Mouse (Mus musculus): ENCODE measurements around the gene St5. TPM values are rescaled to one million over a fixed set of nuclear protein-coding genes. Genes with fewer than 3 reads are reported as not detected.

St5 gene
- total and polyA plus RNA-seq, 3 experiments, result 2.6 to 3.4 TPM; not detected in 1

DNA sequence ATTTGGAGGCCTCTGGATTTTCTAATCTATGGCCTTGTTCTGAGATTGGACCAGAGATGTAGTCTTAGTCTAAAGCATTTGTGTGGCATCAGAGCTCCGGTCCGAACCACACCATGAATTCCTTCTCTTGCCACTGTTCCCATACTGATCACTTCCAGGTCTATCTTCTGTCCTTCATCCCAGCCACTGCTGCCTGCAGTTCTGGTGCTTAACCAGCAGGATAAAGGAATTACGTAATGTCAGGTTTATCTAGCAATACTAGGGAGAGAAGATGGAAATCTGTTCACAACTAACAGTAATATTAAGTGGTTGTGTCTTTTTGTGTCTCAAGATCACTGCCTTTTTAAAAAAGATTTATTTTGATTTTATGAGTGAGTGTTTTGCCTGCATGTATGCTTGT, 13.3 kb downstream of the St5 start:
- Histone ChIP-seq H3K36me3 (ENCODE audit: control insufficient read depth in 1 of 2, insufficient read depth in 2 of 2, low read length in 2 of 2) (no peaks in the 10 kb centered on the region; a peak in 1 of 4 replicates), H3K27ac (ENCODE audit: control insufficient read depth, low read depth, low read length) (no peak overlapping the region), H3K4me3 (ENCODE audit: control insufficient read depth in 1 of 2, insufficient read depth in 1 of 2, low read depth in 2 of 2, low read length in 2 of 2) (no peak overlapping the region), H3K79me2 (ENCODE audit: control insufficient read depth, insufficient read depth, low read length, poor library complexity) (no peaks in the 10 kb centered on the region), H3K9ac (ENCODE audit: control insufficient read depth, low read depth, low read length, poor library complexity, severe bottlenecking) (no peak overlapping the region), H3K27me3 (ENCODE audit: control insufficient read depth in 1 of 2, insufficient read depth in 2 of 2, low read length in 2 of 2) (no peaks in the 10 kb centered on the region), H3K4me1 (ENCODE audit: control insufficient read depth in 1 of 2, insufficient read depth in 2 of 2, low read length in 2 of 2) (peaks cover 0 to 7% of the 10 kb centered on the region in 2 experiments; a peak in 2 of 4 replicates), H3K9me3 (replicated peaks; ENCODE audit: insufficient read depth, low read length) (no peaks in the 10 kb centered on the region)
- no peak for DNase-seq (ENCODE audit: low read depth, low spot score)
- TF ChIP-seq EP300 (IDR thresholded peaks at IDR 0.05; ENCODE audit: low read depth in 1 of 2, low read length in 2 of 2) (no peak), UBTF (IDR thresholded peaks at IDR 0.05; ENCODE audit: borderline replicate concordance, insufficient read depth, low read depth, low read length) (no peak), E2F4 (IDR thresholded peaks at IDR 0.05; ENCODE audit: borderline replicate concordance, low read depth, low read length) (no peak), GABPA (IDR thresholded peaks at IDR 0.05; ENCODE audit: low read depth, low read length) (no peak), MYB (IDR thresholded peaks at IDR 0.05; ENCODE audit: low read depth, low read length) (no peak), RAD21 (IDR thresholded peaks at IDR 0.05; ENCODE audit: low read depth, low read length) (no peak), MEF2A (IDR thresholded peaks at IDR 0.05; ENCODE audit: extremely low read depth, insufficient replicate concordance, low read depth, low read length, poor library complexity, severe bottlenecking) (no peak), MAFK (IDR thresholded peaks at IDR 0.05; ENCODE audit: borderline replicate concordance, low read depth, low read length) (no peak), ZKSCAN1 (IDR thresholded peaks at IDR 0.05; ENCODE audit: low read depth, low read length) (no peak), HCFC1 (IDR thresholded peaks at IDR 0.05; ENCODE audit: low read depth, low read length) (no peak), SIN3A (IDR thresholded peaks at IDR 0.05; ENCODE audit: low read length) (no peak), JUND (IDR thresholded peaks at IDR 0.05; ENCODE audit: low read depth, low read length) (no peak), MAX (IDR thresholded peaks at IDR 0.05; ENCODE audit: low read length) (no peak)

DNA sequence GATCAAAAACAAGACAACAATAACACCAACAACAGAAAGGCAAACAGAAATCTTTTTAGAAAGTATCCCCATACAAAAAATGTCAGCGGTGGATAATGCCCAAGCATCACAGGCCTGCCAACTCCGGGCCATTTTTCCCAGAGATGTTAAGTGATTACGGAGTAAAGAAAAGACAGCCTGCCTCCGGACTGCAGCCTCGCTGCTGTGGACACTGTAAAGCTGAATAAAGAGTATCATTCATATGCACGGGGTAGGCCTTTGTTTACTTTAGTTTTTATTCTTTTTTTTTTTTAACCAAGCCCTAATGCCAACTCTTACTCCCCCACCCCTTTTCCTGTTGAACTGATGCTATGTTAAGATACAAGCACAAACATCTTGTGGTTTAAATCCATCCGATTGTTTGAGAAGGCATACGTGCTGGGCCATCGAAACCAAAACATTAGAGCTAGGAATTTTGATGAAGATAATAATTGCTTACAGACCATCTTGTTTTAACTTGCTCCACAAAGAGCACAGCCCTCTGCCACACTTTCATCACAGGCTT, 16.7 kb downstream of the St5 start:
- Histone ChIP-seq H3K36me3 (ENCODE audit: control insufficient read depth in 1 of 2, insufficient read depth in 2 of 2, low read length in 2 of 2) (no peaks in the 10 kb centered on the region; a peak in 1 of 4 replicates), H3K9me3 (replicated peaks; ENCODE audit: insufficient read depth, low read length) (no peaks in the 10 kb centered on the region), H3K4me1 (ENCODE audit: control insufficient read depth in 1 of 2, insufficient read depth in 2 of 2, low read length in 2 of 2) (peaks cover 0 to 7% of the 10 kb centered on the region in 2 experiments; a peak in 2 of 4 replicates), H3K27ac (ENCODE audit: control insufficient read depth, low read depth, low read length) (no peak overlapping the region), H3K4me3 (ENCODE audit: control insufficient read depth in 1 of 2, insufficient read depth in 1 of 2, low read depth in 2 of 2, low read length in 2 of 2) (no peak overlapping the region), H3K9ac (ENCODE audit: control insufficient read depth, low read depth, low read length, poor library complexity, severe bottlenecking) (no peak overlapping the region), H3K79me2 (ENCODE audit: control insufficient read depth, insufficient read depth, low read length, poor library complexity) (no peaks in the 10 kb centered on the region), H3K27me3 (ENCODE audit: control insufficient read depth in 1 of 2, insufficient read depth in 2 of 2, low read length in 2 of 2) (no peaks in the 10 kb centered on the region)
- no peak for DNase-seq (ENCODE audit: low read depth, low spot score)
- TF ChIP-seq EP300 (IDR thresholded peaks at IDR 0.05; ENCODE audit: low read depth in 1 of 2, low read length in 2 of 2) (no peak), TBP (IDR thresholded peaks at IDR 0.05; ENCODE audit: low read depth, low read length) (no peak), MAFK (IDR thresholded peaks at IDR 0.05; ENCODE audit: borderline replicate concordance, low read depth, low read length) (no peak), CHD1 (IDR thresholded peaks at IDR 0.05; ENCODE audit: low read depth, low read length) (no peak), ELF1 (IDR thresholded peaks at IDR 0.05; ENCODE audit: low read depth, low read length) (no peak), RAD21 (IDR thresholded peaks at IDR 0.05; ENCODE audit: low read depth, low read length) (no peak)
